Mouse (Mus musculus): Measurements from ENCODE around the gene Tnfaip8l1. TPM values are rescaled to one million over a fixed set of nuclear protein-coding genes. Genes with fewer than 3 reads are reported as not detected.

Tnfaip8l1 gene
- total and polyA plus RNA-seq, 3 experiments = 4.0 to 5.5 TPM; not detected in 1

- TF ChIP-seq ETS1 (IDR thresholded peaks at IDR 0.05; ENCODE audit: low read depth, low read length) (peak; percentile 40; the same call in 1 of the 2 replicates), POLR2AphosphoS2 (IDR thresholded peaks at IDR 0.05; ENCODE audit: low read length) (peak; percentile 43; the same call in 1 of the 2 replicates), ZC3H11A (IDR thresholded peaks at IDR 0.05; ENCODE audit: low read depth, low read length) (no peak), ELF1 (IDR thresholded peaks at IDR 0.05; ENCODE audit: low read depth, low read length) (0 out of 2 replicates have a peak, but pooled peaks have one; percentile 49), MXI1 (IDR thresholded peaks at IDR 0.05; ENCODE audit: low read depth, low read length) (peak; percentile 79; the same call in 1 of the 2 replicates), NELFE (IDR thresholded peaks at IDR 0.05; ENCODE audit: low read depth, low read length) (peak; percentile 80)
These were observed 21.4 kb downstream of the Tnfaip8l1 start, which contains the start of gene Mydgf (continued) for GRCm38 (mm10) chr17:56183658-56184103.

- Histone ChIP-seq H3K36me3 (ENCODE audit: control insufficient read depth in 1 of 2, insufficient read depth in 2 of 2, low read length in 2 of 2) (peaks cover 0 to 5% of the 10 kb centered on the region in 2 experiments; a peak in 3 of 4 replicates), H3K79me2 (ENCODE audit: control insufficient read depth, insufficient read depth, low read length, poor library complexity) (peaks cover 14% of the 10 kb centered on the region), H3K4me1 (ENCODE audit: control insufficient read depth in 1 of 2, insufficient read depth in 2 of 2, low read length in 2 of 2) (peaks cover 0 to 14% of the 10 kb centered on the region in 2 experiments; a peak in 2 of 4 replicates), H3K27ac (ENCODE audit: control insufficient read depth, low read depth, low read length) (no peak overlapping the region), H3K9ac (ENCODE audit: control insufficient read depth, low read depth, low read length, poor library complexity, severe bottlenecking) (no peak overlapping the region), H3K9me3 (replicated peaks; ENCODE audit: insufficient read depth, low read length) (no peaks in the 10 kb centered on the region), H3K4me3 (ENCODE audit: control insufficient read depth in 1 of 2, insufficient read depth in 1 of 2, low read depth in 2 of 2, low read length in 2 of 2) (no peak overlapping the region), H3K27me3 (ENCODE audit: control insufficient read depth in 1 of 2, insufficient read depth in 2 of 2, low read length in 2 of 2) (no peaks in the 10 kb centered on the region)
- no peak for DNase-seq (ENCODE audit: low read depth, low spot score)
- TF ChIP-seq MYB (IDR thresholded peaks at IDR 0.05; ENCODE audit: low read depth, low read length) (no peak), TAL1 (IDR thresholded peaks at IDR 0.05; ENCODE audit: low read length) (no peak), RCOR1 (IDR thresholded peaks at IDR 0.05; ENCODE audit: low read depth, low read length) (no peak), TBP (IDR thresholded peaks at IDR 0.05; ENCODE audit: low read depth, low read length) (no peak), MAFK (IDR thresholded peaks at IDR 0.05; ENCODE audit: borderline replicate concordance, low read depth, low read length) (no peak), CHD2 (IDR thresholded peaks at IDR 0.05; ENCODE audit: low read length) (no peak), KAT2A (conservative IDR thresholded peaks at IDR 0.05; ENCODE audit: low read depth, low read length) (no peak), POLR2AphosphoS2 (IDR thresholded peaks at IDR 0.05; ENCODE audit: low read length) (no peak), SMC3 (IDR thresholded peaks at IDR 0.05; ENCODE audit: low read depth, low read length) (no peak), EP300 (IDR thresholded peaks at IDR 0.05; ENCODE audit: low read depth in 1 of 2, low read length in 2 of 2) (no peak), ZC3H11A (IDR thresholded peaks at IDR 0.05; ENCODE audit: low read depth, low read length) (no peak), USF2 (IDR thresholded peaks at IDR 0.05; ENCODE audit: borderline replicate concordance in 1 of 2, insufficient read depth in 1 of 2, low read depth in 1 of 2, low read length in 2 of 2) (no peak), ZKSCAN1 (IDR thresholded peaks at IDR 0.05; ENCODE audit: low read depth, low read length) (no peak), USF1 (IDR thresholded peaks at IDR 0.05; ENCODE audit: low read depth, low read length) (no peak), POLR2A (IDR thresholded peaks at IDR 0.05; ENCODE audit: control insufficient read depth in 1 of 2, insufficient read depth in 1 of 2, low read depth in 1 of 2, low read length in 2 of 2, poor library complexity in 1 of 2) (no peak)
These were observed 23.2 kb downstream of the Tnfaip8l1 start for GRCm38 (mm10) chr17:56185281-56186141.
